Mouse (Mus musculus) left cerebral cortex, adult 11 months (tissue): ENCODE results near the gene E2f4.

ENCODE experiments used
- DNase-seq: peaks from one replicate; pipeline ENCODE4 v3.0.0; 2022; ENCODE audit warnings: low spot score

The E2f4 gene

GRCm38 (mm10) chr8:105348450-105349095 is 51.1 kb downstream of the E2f4 start, which contains the start of gene Slc9a5:
Gene Slc9a5, plus strand, starts transcription at chr8:105348843.
- no peak for DNase-seq

DNA sequence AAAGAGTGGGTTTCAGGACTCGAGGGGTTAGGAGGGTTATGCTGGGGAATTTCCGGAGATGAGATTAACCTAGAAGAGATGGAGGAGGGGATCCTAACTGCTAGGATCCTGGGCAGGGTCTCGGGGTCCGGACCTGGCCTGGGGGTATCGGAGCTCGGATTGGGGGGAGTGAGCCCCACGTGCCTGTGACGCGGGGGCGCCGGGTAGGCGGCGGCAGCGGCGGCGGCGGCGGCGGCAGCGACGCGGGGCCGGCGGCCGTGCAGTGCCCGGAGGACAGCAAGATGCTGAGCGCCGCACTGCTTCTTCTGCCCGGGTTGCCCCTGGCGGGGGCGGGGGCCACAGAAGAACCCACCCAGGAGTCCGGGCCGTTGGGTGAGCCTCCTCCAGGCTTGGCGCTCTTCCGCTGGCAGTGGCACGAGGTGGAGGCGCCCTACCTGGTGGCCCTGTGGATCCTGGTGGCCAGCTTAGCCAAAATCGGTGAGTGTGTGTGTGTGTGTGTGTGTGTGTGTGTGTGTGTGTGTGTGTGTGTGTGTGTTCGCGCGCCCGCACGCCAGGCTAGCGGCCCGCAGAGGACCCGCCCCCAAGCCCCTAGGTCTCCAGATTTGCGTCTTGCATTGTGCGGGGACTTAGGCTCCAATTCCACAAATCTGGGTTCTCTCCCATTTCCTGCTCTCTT is 51.8 kb downstream of the E2f4 start:
- no peak for DNase-seq

- DNase-seq = no peak
Observed at GRCm38 (mm10) chr8:105350186-105350585, 52.7 kb downstream of the E2f4 start.

GRCm38 (mm10) chr8:105353583-105354135 is 56.2 kb downstream of the E2f4 start:
- no peak for DNase-seq

- no peak for DNase-seq
Observed at GRCm38 (mm10) chr8:105354549-105354948, 57.1 kb downstream of the E2f4 start.
